Mouse (Mus musculus): ENCODE data around the gene Hist1h3b.

- peak; percentile 35; the same call in 1 of the 2 replicates for TF ChIP-seq POLR2A (IDR thresholded peaks at IDR 0.05; ENCODE audit: borderline replicate concordance, extremely low read depth, insufficient read depth, insufficient read length, poor library complexity, severe bottlenecking)
- TF ChIP-seq CTCF (IDR thresholded peaks at IDR 0.05; ENCODE audit: borderline replicate concordance, extremely low read depth, insufficient read depth, insufficient read length): no peak
Measured at GRCm38 (mm10) chr13:23756790-23757189, 4.7 kb downstream of the Hist1h3b start, which contains the start of gene Hist1h4b.

Data from brain, embryonic 14.5 days (tissue).